Mouse (Mus musculus) mouse trophoblast stem cell (cell line): Measurements from ENCODE around the gene Rcor1.
"Not testable (repeated sequence)": the region's sequence is repeated elsewhere in the genome, so short reads cannot be mapped to it uniquely, and the experiment has no call there.

Experiments used
- in situ Hi-C, 2 experiments: fragments of 300-500 bp; cut with MseI, MboI; formaldehyde crosslinking; loops; 2 replicates in 1 of 2; 3 replicates in 1 of 2; pipeline ENCODE4 v1.15.1; 2025

Rcor1 gene

DNA sequence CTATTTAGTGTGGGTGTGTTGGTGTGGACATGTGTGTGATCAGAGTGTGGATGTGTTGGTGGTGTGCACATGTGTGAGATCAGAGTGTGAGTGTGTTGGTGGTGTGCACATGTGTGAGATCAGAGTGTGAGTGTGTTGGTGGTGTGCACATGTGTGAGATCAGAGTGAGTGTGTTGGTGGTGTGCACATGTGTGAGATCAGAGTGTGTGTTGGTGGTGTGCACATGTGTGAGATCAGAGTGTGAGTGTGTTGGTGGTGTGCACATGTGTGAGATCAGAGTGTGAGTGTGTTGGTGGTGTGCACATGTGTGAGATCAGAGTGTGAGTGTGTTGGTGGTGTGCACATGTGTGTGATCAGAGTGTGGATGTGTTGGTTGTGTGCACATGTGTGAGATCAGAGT, 30.1 kb downstream of the Rcor1 start:
- in situ Hi-C loops = not testable (repeated sequence)

DNA sequence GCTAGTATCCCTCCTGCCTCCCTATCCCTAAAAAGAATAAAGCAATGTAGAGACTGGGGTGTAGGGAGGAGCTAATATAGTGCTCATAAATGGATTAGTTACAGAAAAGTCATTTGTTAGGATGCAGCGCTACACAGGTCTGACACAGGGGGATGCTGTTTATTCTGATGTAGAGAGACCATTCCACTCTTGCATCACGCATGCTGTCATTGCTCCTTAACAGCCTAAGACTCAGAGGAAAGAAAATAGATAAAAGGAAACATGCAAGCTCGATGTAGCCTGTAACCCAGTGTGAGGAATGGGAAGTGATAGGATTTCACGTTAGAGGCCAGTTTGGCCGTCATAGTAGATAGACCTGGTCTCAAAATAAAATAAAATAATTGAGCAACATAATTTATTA, 31.9 kb downstream of the Rcor1 start:
- in situ Hi-C loops = no loop called here

DNA sequence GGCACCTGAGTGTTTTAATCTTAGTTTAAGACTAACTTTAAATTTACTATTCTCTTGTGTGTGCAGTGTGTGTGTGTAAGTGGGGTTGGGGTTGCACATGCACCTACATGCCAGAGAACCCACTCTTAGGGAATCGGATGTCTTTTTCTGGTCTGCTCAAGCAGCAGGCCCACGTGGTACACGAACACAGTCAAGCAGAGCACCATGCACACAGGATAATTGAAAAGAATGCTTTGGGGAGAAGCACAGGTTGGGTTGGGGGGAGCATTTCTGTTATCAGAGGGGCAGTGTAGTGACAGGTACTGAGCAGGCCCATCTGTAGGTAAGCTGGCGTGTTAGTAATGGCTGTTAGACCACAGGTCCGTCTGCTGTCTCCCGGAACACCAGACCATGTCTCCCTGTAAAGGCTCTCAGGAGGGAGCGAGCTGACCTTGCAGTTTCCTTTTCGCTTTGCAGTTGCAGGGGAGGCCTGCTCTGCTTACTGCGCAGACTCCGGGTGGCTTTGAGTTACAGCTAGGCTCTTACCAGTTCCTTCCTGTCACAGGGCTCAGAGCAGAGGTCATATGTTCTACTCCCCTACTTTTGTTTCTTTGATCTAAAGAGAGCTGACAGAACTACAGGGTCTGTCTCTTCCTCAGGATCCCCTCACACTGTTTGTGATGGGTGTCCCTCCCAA, 32.5 kb downstream of the Rcor1 start:
- in situ Hi-C loops = no loop called here

DNA sequence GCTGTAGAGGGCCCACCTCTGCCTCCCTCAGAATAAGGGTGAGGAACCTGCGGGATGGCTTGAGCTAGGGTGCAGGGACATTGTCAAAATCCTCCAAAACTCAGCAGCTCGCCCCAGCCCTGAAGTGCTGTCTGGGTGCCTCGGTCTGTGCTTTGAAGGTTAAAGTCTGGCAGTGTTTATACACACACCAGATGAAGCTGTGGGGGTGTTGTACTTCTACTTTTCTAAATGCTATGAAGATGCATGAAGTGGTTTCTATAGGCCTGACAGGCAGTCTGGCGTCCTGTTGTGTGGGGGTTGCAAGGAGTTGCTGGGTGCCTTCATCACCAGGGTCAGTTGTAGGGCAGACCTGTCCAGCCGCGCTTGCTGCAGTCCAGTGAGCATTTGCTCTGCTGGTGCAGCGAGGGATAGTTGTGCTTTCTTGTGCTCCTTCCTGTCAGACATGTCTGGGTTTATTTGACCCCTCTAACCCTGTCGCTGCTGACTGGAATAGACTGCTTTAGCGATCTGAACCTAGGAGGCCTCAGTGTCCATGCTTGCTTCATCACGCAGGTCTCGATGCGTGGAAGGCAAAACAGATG, 37.3 kb downstream of the Rcor1 start:
- in situ Hi-C loops = no loop called here

DNA sequence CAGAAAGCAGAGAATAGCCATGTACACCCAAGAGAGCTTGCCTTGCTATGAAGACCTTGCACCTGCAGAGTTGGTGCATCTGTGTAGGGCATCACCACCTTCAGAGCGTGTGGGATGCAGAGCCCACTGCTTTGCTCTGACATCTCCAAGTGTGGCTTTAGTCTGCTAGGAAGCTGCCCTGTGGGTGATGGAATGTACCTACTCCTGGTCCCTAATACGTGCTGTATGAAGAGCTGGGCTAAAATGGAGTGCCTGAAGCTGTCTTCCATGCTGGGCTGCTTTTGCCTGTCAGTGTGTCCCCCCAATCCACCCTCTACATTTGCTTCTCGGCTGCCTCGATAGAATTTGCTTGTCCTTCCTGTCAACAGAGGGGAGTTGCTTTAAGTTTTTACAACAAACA, 46.4 kb downstream of the Rcor1 start:
- in situ Hi-C loops = no loop called here

DNA sequence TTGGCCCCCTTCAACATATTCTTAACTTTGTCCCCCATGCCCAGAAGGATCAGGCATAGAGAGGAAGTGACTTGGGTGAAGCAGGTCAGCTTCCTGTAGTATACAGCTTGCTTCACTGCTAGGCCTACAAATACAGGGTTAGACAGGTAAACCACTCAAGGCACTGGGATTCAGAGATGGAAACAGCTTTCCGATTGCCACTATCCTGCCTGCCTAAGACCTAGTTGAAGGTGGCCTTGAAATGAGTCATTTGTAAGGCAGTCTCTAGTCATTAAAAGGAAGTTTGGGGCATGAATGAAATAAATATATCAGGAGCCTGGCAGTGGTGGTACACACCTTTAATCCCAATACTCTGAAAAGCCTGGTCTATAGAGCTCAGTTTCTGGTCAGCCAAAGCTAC, 47.9 kb downstream of the Rcor1 start:
- in situ Hi-C loops = no loop called here

DNA sequence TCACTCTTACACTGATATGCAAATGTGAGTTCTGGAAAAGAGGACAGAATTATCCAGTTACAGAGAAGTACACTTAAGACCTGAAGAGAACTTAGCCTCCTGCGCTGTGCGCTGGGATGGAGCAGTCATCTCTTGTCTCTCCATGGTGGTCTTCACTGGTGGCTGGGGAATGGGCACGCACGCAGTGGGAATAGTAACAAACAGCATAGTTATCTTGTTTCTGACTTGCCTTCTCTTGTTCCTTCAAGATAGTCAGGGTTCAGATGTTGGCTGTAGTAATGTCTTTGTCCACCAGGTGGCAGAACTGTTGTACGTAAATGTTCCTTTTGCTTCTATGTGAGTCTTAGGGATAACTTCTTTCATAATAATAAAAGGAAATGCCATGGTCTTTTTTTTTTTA, 49.0 kb downstream of the Rcor1 start:
- in situ Hi-C loops = no loop called here

DNA sequence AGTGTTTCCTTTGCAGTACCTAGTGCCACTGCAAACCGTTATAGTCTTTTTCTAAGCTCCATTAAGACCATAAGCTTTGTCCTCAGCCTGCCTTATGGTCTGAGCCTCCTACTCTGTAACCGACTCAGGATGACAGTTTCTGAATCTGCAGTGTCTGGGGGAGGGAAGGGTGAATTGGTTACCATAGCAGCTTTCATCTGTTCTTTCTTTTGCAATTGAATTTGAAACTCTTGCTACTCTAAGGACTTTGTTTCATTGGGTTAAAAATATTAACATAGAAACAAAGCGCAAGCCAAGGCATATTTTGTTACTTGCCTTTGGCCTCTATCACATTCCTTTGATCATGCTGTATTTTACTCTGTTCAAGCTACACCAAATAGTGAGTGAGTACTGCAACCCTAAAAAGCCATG, 49.6 kb downstream of the Rcor1 start:
- in situ Hi-C loops = no loop called here

DNA sequence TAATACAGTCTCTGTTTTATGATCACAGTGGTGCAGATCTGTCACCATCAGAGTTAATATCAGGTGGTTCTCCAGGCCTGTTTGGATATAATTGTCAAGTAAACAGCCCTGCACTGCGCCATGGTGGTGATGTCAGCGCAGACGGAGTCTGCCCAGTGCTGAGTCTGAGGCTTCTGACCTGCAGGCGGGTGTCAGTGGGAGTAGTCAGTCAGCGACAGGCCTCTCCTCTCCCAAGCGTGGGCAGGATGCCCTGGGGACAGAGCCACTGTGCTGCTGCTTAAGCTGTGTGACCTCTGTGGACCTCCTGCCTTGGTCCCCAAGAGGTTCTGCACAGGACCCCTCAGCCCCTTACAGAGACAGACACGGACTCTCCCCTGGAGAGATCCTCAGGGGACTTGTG, 50.0 kb downstream of the Rcor1 start:
- in situ Hi-C loops = no loop called here

DNA sequence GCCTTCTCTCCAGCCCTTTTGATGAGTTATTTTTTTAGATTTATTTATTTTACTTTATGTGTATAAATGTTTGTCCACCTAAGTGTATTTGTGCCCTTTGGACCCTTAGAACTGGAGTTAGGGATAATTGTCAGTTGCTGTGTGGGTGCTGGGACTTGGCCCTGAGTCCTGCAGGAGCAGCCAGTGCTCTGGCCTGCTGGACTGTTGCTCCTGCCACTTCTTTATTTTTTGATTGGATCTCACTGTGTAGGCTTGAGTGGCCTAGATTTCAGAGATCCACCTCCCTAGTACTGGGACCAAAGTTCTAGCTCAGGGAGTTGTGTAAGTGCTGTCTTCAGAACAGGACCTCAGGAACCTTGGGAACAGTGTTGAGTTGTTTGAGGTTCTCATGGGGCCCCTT, 51.6 kb downstream of the Rcor1 start:
- in situ Hi-C loops = no loop called here

DNA sequence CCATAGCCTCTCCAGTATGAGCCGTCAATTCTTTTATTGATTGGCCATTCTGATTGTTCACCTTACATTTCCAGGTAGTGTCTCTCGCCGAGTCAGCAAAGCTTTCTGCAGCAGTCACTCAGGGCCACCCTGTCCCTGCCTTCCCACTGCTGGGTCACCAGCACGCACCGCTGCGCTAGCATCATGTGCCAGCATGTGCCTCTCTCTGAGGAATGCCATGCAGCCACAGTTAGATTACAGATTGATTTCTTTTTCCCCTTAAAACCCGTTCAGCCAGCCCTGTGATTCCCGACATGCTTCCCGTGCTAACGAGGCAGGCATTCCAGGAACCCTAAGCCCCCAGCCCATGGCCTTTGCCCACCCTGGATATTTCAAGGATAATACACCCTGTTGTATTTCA, 52.8 kb downstream of the Rcor1 start:
- in situ Hi-C loops = no loop called here

DNA sequence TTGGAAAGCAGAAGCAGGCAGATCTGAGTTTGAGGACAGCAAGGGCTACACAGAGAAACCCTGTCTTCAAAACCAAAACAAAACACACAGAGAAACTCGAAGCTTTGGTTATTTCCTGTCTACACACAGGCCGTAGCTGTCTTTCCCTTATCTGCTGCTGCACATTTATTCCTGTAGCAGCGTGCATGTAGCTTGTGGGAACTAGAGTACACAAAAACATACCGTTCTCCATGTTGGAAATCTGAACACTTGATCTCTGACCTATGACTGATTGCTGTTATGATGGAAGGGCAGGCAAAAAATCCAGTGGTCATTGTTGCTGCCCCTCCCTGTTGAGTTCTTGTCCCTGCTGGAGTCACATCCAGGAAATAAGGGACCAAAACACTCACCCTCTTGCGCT, 54.9 kb downstream of the Rcor1 start:
- in situ Hi-C loops = no loop called here

DNA sequence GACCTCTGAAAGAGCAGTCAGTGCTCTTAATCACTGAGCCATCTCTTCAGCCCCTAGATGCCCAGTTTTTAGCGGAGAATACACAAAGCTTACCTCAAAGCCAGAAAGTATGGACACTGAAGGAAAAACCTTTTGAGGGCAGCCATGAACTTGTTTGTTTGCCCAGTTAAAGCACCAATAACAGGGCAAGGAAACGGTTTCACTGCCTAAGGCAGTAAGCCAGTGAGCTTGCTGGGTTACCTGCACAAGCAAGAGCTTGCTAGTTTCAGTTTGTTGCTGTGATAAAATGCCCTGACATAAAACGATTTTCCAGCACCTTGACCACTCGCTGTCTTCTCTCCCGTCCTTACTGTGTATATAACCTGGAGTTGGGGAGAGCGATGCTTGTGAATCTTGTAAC, 55.9 kb downstream of the Rcor1 start:
- in situ Hi-C loops = no loop called here

DNA sequence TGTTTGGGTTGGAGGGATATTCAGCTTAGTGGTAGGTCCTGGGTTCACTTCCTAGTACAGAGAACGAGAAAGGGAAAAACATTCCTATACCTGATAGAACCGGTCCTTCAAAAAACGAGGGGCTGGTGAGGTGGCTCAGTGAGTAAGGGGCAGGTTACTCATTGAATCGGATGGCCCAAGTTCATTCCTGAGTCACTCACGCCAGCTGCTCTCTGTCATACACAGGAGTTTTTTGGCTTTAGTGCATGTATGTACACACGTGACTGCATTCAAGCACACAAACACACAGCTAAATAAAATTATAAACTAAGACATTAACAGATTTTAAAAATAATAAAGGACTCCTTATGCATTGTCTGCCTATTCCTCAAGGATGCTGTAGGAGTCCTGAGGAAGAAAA, 57.1 kb downstream of the Rcor1 start:
- in situ Hi-C loops = no loop called here

DNA sequence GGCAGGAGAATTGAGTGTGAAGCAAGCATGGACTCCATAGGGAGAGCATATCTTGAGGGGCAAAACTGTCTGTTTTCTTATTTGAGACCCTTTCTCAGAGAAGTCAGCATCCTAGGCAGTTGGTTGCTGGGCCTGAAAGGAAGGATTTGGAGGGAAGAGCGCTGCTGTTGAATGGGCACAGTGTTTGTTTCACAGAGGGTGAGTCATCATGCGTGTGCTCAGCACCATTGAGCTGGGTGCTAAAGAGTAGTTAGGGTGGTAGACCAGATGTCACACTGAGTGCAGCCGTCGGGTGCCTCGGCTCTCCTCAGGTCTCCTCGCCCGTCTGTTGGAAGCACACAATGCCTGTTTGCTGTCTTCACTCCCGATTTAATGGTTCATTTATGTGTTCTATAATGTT, 57.9 kb downstream of the Rcor1 start:
- in situ Hi-C loops = no loop called here

DNA sequence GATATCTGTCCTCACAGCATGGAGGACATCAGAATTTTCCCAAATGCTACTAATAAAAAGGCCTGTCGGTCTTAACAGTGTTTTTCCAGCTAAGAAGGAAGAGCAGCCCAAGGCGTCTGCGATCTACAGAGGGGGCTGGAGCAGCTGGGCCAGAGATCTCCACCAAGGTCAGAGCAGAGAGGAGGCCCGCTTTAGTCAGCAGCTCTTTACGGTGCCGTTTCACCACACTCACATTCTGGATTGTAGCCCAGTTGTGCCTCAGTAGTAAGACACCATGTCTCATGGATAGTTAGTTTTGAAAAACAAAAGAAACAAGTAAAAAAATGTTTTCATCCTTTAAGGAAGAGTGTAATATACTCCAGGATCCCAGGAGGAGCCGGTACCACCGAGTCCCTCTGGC, 72.0 kb downstream of the Rcor1 start:
- in situ Hi-C loops = no loop called here

DNA sequence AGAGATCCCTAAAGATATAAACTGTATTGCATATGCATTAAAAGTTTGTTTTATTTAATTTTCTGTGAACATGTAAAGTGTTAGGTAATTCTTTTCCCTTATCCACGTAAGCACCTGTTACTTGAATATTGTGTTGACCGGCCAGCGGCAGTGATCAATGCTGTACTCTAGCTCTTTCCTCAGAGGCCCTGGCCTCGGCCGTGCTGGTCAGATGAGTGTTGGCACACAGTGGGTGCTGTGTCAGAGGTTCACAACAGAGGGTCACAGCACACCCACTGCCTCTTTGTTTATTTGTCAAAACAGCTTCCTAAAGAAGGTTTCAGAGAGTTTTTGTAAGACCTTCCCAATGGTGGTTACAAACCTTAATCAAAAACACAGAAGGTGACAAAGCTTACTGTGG, 75.4 kb downstream of the Rcor1 start:
- in situ Hi-C loops = no loop called here

DNA sequence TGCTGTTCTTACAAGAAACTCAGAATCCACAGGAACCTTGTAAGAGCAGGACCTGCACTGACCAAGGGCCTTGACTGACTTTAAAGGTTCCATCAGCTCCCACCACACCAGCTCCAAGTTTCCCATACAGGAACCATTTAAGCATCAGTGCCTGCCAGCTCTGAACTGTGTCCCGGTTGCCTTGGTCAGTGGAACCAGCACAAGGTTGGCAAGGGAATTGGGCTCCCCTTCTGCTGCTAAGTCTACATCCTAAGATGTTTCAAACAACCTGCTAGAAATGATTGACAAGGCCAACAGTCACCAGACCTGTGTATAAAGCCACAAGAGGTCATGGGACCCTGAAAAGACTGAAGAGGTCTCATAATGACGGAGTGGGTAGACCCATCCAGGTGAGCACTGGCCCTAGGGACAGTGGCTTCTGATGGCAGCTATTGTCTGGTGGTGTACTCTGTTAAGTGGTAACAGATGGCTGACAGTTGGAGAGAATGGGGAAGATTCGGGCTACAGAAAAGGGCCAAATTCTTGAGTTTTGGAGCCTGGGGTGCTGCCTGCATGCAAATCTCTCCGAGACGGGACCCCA, 80.4 kb downstream of the Rcor1 start:
- in situ Hi-C loops = no loop called here

DNA sequence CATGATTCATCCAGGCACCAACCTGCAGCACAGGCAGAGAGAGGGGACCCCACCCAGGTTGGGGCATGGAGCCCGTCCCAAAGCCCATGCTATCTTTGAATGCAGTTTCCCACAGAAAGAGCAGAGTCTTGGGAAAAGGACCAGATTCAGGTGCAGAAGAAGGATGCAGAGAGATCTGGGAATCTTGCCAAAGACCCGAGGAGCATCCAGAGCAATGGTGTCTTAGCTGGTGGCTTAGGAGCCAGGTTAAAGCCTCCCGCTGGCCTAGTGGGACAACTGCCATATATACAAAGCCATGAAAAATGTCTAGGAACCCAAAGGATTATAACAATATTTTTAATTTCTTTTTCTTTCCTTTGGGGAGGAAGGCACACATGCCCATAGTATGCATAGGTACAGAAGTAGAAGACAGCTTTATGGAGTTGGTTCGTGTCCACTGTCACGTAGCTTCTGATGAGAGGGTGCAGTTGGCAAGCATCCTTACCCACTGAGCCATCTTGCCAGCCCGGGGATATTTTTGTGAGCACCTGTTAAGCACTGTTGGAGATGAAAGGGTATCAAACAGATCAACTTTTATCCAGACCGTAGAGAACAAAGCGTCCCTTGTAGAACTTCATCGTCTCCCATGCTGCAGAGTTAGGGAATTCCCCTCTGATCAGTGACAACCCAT, 82.0 kb downstream of the Rcor1 start:
- in situ Hi-C loops = no loop called here

DNA sequence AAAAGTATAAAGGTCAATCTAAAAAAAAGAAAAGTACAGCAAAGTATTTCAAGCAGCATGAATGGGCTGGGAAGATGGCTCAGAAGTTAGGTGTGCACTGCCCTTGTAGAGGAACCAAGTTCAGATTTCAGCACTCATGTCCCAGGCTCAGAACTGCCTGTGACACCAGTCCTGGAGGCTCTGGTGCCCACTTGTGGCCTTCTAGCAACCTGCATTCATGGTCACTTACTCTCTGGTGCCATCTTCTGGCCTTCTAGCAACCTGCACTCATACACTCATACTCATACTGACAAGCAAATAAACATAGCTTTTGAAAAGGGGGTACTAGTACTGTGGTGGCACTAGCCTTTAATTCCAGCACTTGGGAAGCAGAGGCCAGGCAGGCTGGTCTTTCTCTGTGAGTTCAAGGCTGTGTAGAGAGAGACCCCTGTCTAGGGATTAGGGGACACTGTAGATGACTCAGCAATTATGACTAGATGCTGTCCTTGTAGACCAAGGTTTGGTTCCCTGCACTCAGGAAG, 83.2 kb downstream of the Rcor1 start:
- in situ Hi-C loops = no loop called here

DNA sequence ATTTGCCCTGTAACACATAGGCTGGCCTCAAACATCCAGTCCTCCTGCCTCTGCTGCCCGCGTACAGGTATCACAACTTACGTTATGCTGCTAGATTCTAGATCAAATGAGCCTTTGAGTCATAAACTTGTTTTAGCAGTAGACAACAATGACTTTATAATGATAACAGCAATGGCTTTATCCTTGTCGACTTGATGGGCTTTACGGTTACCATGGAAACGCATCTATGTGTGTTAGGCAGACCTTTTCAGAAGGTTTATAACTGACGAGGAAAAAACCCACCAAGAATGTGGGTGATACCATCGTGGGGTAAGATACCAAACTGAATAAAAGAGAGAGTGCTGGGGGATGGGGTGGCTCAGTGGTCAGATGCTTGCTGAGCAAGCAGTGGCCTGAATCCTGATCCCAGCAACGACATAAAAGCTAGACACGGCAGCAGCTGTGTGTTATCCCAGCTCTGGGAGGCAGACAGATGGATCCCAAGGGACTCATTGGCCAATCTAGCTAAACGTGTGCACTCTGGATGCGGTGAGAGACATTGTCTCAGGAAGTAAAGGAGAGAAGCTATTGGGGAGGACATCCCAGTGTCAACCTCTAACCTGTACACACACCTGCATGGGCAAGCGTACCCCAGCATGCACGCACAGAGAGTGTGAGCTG, 85.6 kb downstream of the Rcor1 start:
- in situ Hi-C loops = no loop called here

DNA sequence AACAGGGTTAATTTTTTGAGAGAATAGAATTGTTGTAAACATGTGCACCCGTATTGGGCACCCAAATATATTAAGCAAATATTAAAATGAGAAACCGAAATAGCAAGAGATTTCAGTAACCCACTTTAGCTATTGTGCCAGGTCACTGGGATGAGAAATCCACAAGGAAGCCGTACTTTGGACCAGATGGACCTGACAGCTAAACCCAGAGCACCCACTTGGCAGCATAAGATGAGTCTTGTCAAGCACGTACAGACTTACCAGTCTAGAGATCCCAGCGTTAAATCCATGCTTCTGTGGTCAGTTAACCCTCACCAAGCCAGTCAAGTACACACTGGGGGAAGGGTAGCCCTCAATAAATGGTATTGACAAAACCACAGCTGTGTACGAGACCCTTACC, 86.5 kb downstream of the Rcor1 start:
- in situ Hi-C loops = no loop called here
